Mouse (Mus musculus): ENCODE data around the gene Trim40. TPM values are rescaled to one million over a fixed set of nuclear protein-coding genes. Genes with fewer than 3 reads are reported as not detected.
"Not testable (repeated sequence)": the region's sequence is repeated elsewhere in the genome, so short reads cannot be mapped to it uniquely, and the experiment has no call there.

Trim40 gene
- polyA plus RNA-seq, 1 experiment from 2014 or later = not detected

DNA sequence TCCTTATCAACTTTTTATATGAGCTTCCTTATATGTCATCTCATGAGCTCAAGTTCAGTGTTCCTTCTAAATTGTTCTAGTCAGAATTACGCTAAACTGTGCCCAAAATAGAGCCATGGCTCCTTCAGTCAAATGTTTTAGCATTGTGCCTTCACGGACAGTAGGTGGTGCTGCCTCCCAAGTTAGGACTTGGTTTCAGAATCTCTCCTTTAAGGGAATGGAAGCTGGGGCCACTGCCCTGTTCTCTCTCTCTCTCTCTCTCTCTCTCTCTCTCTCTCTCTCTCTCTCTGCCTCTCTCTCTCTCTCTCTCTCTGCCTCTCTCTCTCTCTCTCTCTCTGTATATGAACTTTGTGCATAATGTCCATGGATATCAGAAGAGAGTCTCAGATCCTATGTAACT, 2.4 kb upstream of the Trim40 start:
- 9% methylated on average over 2 of the region's 2 CpGs for WGBS
- H3K4me2 ChIP-seq (replicated peaks) = no peak overlapping the region
- H3K4me3 ChIP-seq (replicated peaks) = no peak overlapping the region
- no peaks in the 10 kb centered on the region for H3K36me3 ChIP-seq
- ATAC-seq (ENCODE audit: insufficient number of reproducible peaks, low FRiP score, low TSS enrichment, low read depth) = no peak
- no peaks in the 10 kb centered on the region for H3K9me3 ChIP-seq (replicated peaks)
- 0 out of 2 replicates have a peak, but pooled peaks cover 2% of the 10 kb centered on the region for H3K27me3 ChIP-seq
- H3K27ac ChIP-seq (replicated peaks) = no peak overlapping the region
- H3K9ac ChIP-seq = no peak overlapping the region
- H3K4me1 ChIP-seq = no peaks in the 10 kb centered on the region

DNA sequence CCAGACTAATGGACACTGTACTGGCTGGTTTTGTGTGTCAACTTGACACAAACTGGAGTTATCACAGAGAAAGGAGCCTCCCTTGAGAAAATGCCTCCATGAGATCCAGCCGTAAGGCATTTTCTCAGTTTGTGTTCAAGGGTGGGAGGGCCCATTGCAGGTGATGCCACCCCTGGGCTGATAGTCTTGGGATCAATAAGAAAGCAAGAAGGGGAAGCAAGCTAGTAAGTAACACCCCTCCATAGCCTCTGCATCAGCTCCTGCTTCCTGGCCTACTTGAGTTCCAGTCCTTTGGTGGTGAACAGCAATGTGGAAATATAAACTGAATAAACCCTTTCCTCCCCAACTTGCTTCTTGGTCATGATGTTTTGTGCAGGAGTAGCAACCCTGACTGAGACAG, 1.6 kb upstream of the Trim40 start:
- not testable (repeated sequence) for H3K4me3 ChIP-seq (replicated peaks); H3K4me1 ChIP-seq; H3K36me3 ChIP-seq; H3K27ac ChIP-seq (replicated peaks); H3K9ac ChIP-seq; ATAC-seq (ENCODE audit: insufficient number of reproducible peaks, low FRiP score, low TSS enrichment, low read depth); H3K27me3 ChIP-seq; H3K9me3 ChIP-seq (replicated peaks); H3K4me2 ChIP-seq (replicated peaks)
- WGBS = 87% methylated on average over 1 of the region's 1 CpGs

DNA sequence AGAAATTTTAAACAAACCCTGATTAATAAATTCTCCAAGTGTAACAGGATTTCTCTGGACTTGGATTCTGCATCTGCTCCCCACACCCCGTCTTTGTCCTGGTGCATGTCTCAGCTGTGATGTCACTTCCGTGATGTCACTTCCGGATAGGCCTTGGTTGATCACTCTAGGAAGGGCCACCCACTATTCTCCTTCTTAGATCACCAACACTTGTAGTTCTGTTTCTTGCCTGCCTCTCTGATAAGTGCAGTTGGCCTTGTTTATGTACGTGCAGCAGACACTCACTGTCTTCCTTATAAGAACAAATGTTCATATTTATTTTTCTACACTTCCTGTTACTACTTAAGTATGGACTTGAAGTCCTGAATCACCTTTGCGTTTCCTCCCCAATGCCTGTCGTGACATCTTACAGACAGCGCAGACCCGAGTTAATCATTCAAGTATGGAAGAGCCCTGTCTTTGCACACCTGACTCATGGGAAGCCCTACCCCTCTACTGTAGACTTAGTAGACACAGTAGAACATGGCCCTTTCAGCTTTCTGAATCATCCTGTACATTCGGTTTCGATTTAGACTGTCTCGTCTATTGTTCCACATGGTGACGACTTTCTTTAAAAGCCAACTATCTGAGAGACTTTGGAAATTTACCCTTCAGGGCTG, 4.7 kb downstream of the Trim40 start:
- WGBS = 89% methylated on average over 12 of the region's 12 CpGs
- Histone ChIP-seq H3K4me2 (replicated peaks) (no peak overlapping the region), H3K9me3 (replicated peaks) (no peaks in the 10 kb centered on the region), H3K36me3 (no peaks in the 10 kb centered on the region), H3K4me3 (replicated peaks) (no peak overlapping the region), H3K27me3 (no peaks in the 10 kb centered on the region), H3K27ac (replicated peaks) (no peak overlapping the region), H3K9ac (no peak overlapping the region), H3K4me1 (no peaks in the 10 kb centered on the region)
- no peak for ATAC-seq (ENCODE audit: insufficient number of reproducible peaks, low FRiP score, low TSS enrichment, low read depth)

DNA sequence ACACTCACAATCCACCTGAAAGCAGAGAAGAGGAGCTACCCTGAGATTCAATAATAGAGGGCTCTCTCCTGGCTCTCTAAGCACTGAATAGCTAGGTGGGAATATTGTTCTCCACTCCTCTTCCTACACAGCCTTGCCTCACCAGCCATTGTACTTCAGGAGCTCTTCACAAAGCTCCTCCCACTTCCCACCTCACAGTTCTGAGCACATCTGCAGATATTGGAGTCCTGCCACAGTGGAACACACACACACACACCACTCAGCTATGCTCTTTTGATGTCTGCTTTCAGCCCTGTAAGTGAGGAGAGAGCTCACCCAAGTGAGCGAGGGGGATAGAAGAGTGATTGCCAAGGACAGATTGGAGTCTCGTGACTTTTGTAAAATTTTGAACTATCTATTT, 6.6 kb downstream of the Trim40 start:
- 64% methylated on average over 2 of the region's 2 CpGs for WGBS
- ATAC-seq (ENCODE audit: insufficient number of reproducible peaks, low FRiP score, low TSS enrichment, low read depth) = no peak
- H3K9ac ChIP-seq = no peak overlapping the region
- no peaks in the 10 kb centered on the region for H3K36me3 ChIP-seq
- H3K4me2 ChIP-seq (replicated peaks) = no peak overlapping the region
- H3K27me3 ChIP-seq = no peaks in the 10 kb centered on the region
- no peak overlapping the region for H3K27ac ChIP-seq (replicated peaks)
- no peaks in the 10 kb centered on the region for H3K9me3 ChIP-seq (replicated peaks)
- no peaks in the 10 kb centered on the region for H3K4me1 ChIP-seq
- H3K4me3 ChIP-seq (replicated peaks) = no peak overlapping the region

DNA sequence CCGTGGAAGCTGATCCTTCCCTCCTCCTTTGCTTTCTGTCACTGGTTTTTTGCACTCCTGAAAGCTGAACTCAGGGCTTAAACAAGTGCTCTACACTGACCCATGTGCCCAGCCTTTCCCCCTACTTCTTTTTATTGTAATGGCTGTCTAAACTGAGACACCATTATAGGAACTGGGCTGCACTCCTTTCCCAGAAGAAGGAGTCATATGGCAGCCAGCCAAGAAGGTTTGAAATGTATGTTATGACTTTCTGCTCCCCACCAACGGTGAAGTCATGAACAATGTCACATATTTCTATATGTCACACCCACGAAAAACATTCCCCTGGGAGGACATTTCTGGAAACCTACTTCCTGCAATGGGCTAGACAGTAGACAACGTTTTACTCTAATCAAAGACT, 15.3 kb downstream of the Trim40 start:
- Histone ChIP-seq H3K4me1 (no peaks in the 10 kb centered on the region), H3K4me3 (replicated peaks) (no peak overlapping the region), H3K36me3 (no peaks in the 10 kb centered on the region), H3K27ac (replicated peaks) (no peak overlapping the region), H3K27me3 (0 out of 2 replicates have a peak, but pooled peaks cover 2% of the 10 kb centered on the region), H3K9me3 (replicated peaks) (no peaks in the 10 kb centered on the region), H3K9ac (no peak overlapping the region), H3K4me2 (replicated peaks) (no peak overlapping the region)
- 44% methylated on average over 4 of the region's 4 CpGs for WGBS
- no peak for ATAC-seq (ENCODE audit: insufficient number of reproducible peaks, low FRiP score, low TSS enrichment, low read depth)

DNA sequence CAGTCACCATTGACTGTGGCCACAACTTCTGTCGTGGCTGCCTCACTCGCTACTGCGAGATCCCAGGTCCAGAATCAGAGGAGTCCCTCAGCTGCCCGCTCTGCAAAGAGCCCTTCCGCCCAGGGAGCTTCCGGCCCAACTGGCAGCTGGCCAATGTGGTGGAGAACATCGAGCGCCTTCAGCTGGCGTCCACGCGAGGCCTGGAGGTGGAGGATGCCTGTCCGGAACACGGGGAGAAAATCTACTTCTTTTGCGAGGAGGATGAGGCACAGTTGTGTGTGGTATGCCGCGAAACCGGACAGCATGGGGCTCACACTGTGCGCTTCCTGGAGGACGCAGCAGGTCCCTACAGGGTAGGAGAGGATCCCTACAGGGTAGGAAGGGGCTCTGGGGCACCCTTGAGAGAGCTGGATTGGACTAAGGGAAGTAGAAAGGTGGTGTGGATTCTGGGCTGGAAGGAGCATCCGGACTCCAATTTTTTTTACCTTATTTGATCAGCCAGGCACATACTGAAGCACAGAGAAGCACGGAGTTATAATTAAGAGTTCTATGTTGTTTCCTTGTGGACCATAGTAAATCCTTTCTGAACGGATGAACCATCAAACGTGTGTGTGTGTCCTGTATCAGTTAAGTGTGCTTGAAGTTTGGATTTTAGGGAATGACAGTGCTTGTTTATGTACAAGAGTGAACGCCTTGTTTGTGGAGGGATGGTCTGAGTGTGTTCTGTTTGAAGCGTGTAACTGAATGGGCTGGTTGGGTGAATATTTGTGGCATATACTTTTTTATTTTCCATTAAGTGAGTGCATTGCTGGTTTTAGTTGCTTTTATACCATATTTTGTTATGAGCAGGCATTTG, 19.7 kb downstream of the Trim40 start:
- no peaks in the 10 kb centered on the region for H3K9me3 ChIP-seq (replicated peaks)
- H3K4me3 ChIP-seq (replicated peaks) = no peak overlapping the region
- no peak overlapping the region for H3K9ac ChIP-seq
- H3K27ac ChIP-seq (replicated peaks) = no peak overlapping the region
- H3K4me1 ChIP-seq = peaks cover 6% of the 10 kb centered on the region
- ATAC-seq (ENCODE audit: insufficient number of reproducible peaks, low FRiP score, low TSS enrichment, low read depth) = no peak
- 76% methylated on average over 25 of the region's 25 CpGs for WGBS
- no peak overlapping the region for H3K4me2 ChIP-seq (replicated peaks)
- H3K27me3 ChIP-seq = peaks cover 18% of the 10 kb centered on the region
- no peaks in the 10 kb centered on the region for H3K36me3 ChIP-seq

DNA sequence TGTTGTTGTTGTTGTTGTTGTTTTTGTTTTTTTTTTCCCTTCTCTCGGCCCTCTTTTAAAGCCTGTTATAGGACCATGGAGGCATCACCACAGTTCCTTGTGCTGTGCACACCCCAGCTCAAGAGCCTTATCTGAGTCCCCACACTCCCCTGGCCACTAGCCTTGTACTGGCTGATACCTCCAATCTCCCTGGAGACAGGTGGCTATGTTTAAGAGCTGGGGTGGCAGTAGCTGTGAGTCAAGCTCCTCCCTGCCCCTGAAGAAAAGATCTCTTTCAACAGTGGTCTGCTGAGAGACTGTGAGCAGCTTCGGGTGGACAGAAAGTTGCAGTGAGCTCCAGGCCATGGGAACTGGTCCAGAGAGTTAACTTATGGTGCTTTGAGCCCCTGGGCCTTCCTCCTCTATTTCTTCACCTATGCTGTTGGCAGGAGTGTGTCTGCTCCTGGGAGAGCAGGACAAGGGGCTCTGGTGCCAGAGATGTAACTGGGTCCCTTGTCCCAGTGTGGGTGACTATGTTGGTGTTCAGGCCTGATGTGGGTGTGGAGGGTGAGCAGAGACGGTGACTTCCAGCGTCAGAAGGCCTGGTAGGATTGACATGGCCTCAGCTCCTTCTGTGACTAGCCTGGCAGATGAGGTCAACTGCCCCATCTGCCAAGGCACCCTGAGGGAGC, 20.5 kb downstream of the Trim40 start, which contains the start of gene Trim10:
Gene Trim10 (plus strand): TSS at position 291 of the 671 bp plus-strand sequence.
- WGBS = 77% methylated on average over 4 of the region's 4 CpGs
- no peaks in the 10 kb centered on the region for H3K36me3 ChIP-seq
- H3K4me1 ChIP-seq = peaks cover 6% of the 10 kb centered on the region
- H3K27ac ChIP-seq (replicated peaks) = no peak within 1 kb of the TSS
- no peak within 1 kb of the TSS for H3K9ac ChIP-seq
- peaks cover 20% of the 10 kb centered on the region for H3K27me3 ChIP-seq
- ATAC-seq (ENCODE audit: insufficient number of reproducible peaks, low FRiP score, low TSS enrichment, low read depth) = no peak
- H3K4me3 ChIP-seq (replicated peaks) = no peak within 1 kb of the TSS
- H3K4me2 ChIP-seq (replicated peaks) = no peak within 1 kb of the TSS
- no peaks in the 10 kb centered on the region for H3K9me3 ChIP-seq (replicated peaks)

DNA sequence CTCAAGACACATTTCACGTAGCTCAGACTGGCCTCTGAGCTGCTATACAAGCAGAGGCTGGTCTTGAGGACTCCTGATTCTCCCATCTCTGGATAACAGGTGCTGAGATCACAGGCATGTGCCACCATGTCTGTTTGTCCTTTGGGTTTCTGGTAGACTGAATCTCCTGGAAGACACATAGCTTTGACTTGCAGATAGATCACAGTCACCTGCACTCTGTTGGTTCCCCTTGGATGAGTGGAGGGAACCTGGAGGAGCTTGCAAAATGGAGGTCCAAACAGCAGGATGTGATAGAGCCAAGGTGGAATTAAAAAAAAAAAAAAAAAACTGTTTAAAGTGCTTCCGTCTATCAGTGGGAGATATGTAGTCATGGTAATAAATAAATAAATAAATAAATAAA, 21.1 kb downstream of the Trim40 start:
- no peaks in the 10 kb centered on the region for H3K9me3 ChIP-seq (replicated peaks)
- no peak overlapping the region for H3K9ac ChIP-seq
- H3K4me3 ChIP-seq (replicated peaks) = no peak overlapping the region
- H3K4me1 ChIP-seq = peaks cover 6% of the 10 kb centered on the region
- no peak for ATAC-seq (ENCODE audit: insufficient number of reproducible peaks, low FRiP score, low TSS enrichment, low read depth)
- peaks cover 23% of the 10 kb centered on the region for H3K27me3 ChIP-seq
- no peak overlapping the region for H3K27ac ChIP-seq (replicated peaks)
- no peaks in the 10 kb centered on the region for H3K36me3 ChIP-seq
- 80% methylated on average over 2 of the region's 2 CpGs for WGBS
- H3K4me2 ChIP-seq (replicated peaks) = no peak overlapping the region

DNA sequence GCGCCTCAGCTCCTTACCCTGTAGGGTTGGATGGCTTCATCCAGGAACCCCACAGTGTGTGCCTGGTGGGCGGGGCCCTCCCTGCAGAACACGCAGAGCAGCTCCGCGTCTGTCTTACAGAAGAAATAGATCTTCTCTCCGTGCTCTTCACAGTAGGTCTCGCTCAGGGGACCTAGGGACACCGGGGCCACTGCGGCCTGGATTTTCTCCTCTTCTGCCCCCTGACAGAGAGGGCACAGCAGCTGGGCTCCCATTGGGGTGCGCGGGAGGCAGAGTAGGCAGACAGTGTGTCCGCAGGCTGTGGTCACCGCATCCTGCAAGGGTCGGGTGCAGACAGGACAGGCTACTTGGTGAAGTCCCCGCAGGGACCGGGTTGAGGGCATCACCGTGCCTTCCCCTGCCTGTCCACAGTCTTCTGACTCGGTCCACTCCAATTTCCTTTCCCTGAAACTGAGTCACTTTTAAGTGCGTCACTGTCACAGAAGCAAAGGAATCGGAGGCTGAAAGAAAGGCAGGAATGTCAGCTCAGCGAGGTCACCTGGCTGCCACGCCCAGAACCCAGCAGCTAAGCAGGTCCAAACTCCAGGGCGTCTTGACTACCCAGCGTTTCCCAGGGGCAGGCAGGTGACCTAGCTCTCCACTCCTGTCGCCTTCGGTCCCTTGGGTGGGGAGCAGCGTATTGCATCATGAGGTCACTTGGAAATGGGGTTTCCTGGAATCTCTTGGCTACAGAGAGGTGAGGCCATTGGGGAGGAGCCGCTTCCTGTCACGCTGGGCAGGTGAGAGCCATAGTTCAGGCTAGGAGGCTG, 23.0 kb downstream of the Trim40 start, which contains the start of gene Trim15:
Gene Trim15 (minus strand): TSS at position 492 of the 809 bp plus-strand sequence.
- Histone ChIP-seq H3K9ac (no peak within 1 kb of the TSS), H3K4me1 (peaks cover 6% of the 10 kb centered on the region), H3K4me2 (replicated peaks) (peak within 1 kb of the TSS; percentile 26; the same call in 1 of the 2 replicates), H3K4me3 (replicated peaks) (no peak within 1 kb of the TSS), H3K36me3 (no peaks in the 10 kb centered on the region), H3K9me3 (replicated peaks) (no peaks in the 10 kb centered on the region), H3K27ac (replicated peaks) (no peak within 1 kb of the TSS), H3K27me3 (peaks cover 23% of the 10 kb centered on the region)
- no peak for ATAC-seq (ENCODE audit: insufficient number of reproducible peaks, low FRiP score, low TSS enrichment, low read depth)
- WGBS = 11% methylated on average over 29 of the region's 29 CpGs

DNA sequence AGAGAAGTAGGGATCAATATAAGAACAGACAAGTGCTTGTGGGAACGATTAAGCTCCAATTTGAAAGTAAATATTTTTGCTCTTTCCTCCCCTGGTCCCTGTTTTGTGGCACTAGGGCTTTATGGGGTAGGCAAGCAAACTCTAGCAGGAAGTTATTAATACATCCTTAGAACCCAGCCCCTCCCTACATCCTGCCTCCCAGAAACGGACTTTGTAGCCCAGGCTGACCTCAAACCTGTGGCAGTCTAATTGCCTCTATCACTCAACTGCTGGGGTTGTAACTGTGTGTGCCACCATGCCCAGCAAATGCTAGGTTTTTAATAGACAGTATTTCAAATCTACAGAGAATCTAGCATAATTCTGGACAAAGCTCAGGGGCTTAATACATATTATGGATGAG, 28.2 kb downstream of the Trim40 start:
- Histone ChIP-seq H3K4me3 (replicated peaks) (no peak overlapping the region), H3K9me3 (replicated peaks) (no peaks in the 10 kb centered on the region), H3K4me2 (replicated peaks) (no peak overlapping the region), H3K27ac (replicated peaks) (no peak overlapping the region), H3K36me3 (peaks cover 27% of the 10 kb centered on the region), H3K27me3 (peaks cover 12% of the 10 kb centered on the region), H3K4me1 (peaks cover under 1% of the 10 kb centered on the region; the same call in 1 of the 2 replicates), H3K9ac (no peak overlapping the region)
- 49% methylated on average over 2 of the region's 2 CpGs for WGBS
- no peak for ATAC-seq (ENCODE audit: insufficient number of reproducible peaks, low FRiP score, low TSS enrichment, low read depth)

All from embryonic facial prominence, embryonic 15.5 days (tissue).